Mouse (Mus musculus) ZHBTc4 (cell line): ENCODE data around the gene Tmprss7.

Experiments used
- DNase-seq: peaks from one replicate; pipeline ENCODE4 v3.0.0-alpha.2; 2011; ENCODE audit warnings: low read depth, low spot score

The Tmprss7 gene

GRCm38 (mm10) chr16:45686833-45687232, 6.6 kb downstream of the Tmprss7 start:
- no peak for DNase-seq

- no peak for DNase-seq
Measured at GRCm38 (mm10) chr16:45685295-45685694, 8.2 kb downstream of the Tmprss7 start.

- DNase-seq, result peak; percentile 62
Measured at GRCm38 (mm10) chr16:45684815-45685214, 8.6 kb downstream of the Tmprss7 start.

- DNase-seq, result peak; percentile 34
Measured at GRCm38 (mm10) chr16:45676462-45676861, 17.0 kb downstream of the Tmprss7 start.

DNA sequence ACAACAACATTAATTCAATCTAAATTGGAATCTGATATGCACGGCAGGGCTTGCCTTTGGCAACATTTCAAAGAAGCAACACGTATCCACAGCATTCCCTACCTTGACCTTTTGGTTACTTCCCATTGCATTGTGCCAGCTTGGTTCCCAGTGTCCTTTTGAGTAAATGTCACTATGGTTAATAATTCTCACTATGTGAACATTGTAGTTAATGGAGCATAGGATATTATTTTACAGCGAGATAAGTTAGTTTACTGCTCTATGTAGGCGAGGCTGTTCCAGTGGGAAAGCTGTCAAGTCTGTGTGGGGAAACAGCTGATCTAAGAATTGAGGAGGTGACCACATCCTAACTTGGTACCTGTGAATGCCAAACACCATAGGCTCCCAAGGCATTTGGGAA, 23.5 kb downstream of the Tmprss7 start:
- no peak for DNase-seq

- no peak for DNase-seq
Measured at GRCm38 (mm10) chr16:45668178-45668577, 25.3 kb downstream of the Tmprss7 start.

- DNase-seq, result no peak
Measured at GRCm38 (mm10) chr16:45666136-45666535, 27.3 kb downstream of the Tmprss7 start.

DNA sequence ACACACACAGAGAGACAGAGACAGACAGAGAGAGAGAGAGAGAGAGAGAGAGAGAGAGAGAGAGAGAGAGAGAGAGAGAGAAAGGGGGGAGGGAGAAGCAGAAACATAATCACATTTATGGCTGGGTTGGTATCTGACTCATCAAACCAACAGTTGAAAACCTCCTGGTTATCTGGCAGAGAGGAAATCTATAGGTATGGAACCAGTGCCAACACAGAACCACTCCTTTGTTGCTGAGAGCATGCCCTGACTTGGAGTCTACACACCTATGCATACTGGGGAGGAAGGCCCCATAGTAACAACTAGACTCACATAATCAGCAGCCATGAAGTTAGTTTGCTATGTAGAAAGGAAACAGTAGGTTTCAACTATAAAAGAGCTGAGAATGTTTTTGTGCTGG, 31.1 kb downstream of the Tmprss7 start:
- no peak for DNase-seq

- no peak for DNase-seq
Measured at GRCm38 (mm10) chr16:45659596-45659995, 33.9 kb downstream of the Tmprss7 start.

GRCm38 (mm10) chr16:45658248-45658647, 35.2 kb downstream of the Tmprss7 start:
- no peak for DNase-seq

DNA sequence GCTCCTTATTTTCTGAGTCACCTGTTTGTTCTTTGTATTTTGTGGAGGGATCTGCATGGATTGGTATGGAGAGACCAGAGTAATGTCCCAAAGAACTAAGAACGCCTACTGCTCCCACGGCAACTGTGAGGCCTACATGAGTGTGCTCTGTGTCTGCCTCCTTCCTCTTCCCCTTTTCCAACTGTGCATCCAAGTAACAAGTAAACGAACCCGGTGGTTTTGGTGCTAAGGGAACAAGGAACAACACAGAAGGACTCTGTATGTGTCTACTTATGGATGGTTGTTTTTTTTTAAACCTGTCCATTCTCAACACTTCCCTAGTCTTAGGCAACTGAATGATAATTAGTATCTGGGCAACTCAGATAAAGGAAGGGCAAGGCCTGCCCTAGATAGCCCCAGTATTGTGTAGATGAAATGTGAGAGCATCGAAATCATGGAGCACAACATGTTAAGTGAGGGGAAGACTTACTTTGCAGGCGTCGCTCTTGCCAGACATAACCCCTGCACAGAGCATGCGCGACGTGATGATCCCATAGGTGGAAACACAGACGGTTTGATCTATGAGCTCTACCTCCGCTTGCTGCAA, 35.8 kb downstream of the Tmprss7 start:
- DNase-seq, result no peak

DNA sequence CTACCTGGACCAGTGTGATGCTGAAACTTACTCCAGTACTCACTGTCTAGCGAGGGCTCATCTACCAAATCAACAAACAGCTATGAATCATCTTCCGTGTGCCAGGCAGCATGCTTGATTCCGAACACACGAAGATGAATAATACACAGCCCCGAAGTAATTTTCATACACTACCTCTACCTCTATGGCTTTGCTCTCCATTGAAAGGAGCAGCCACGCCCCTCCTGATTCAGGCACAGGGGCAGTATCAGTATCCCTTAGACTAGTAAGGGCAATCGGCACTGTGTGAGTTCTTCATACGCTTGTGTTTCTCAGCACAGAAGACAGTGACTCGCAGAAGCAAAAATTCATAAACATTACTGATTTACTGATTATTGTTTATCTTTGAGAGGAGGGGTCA, 39.0 kb downstream of the Tmprss7 start:
- DNase-seq, result no peak

DNA sequence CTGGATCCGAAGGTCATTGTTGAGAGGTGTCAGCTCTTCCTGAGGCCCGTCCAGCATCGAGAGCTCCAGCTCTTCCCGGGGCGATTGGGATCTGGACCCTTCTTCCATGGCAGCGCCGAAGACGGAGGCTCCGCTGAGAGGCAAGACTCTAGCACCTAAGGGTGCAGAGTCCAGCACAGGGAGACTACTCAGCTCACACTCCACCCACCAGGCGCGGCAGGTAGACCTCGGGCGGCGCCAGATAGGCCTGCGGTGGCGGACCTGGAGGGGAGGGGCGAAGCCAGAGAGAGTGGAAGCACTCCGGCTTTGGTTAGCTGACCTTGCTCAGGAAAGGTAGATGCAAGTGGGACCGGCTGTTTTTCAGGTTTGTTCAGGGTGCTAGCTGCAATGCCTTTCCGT, 39.5 kb downstream of the Tmprss7 start, which contains the start of gene BC016579:
TSS of gene BC016579 (minus strand) at position 135 of the 399 bp plus-strand sequence.
- DNase-seq, result peak; percentile 51

DNA sequence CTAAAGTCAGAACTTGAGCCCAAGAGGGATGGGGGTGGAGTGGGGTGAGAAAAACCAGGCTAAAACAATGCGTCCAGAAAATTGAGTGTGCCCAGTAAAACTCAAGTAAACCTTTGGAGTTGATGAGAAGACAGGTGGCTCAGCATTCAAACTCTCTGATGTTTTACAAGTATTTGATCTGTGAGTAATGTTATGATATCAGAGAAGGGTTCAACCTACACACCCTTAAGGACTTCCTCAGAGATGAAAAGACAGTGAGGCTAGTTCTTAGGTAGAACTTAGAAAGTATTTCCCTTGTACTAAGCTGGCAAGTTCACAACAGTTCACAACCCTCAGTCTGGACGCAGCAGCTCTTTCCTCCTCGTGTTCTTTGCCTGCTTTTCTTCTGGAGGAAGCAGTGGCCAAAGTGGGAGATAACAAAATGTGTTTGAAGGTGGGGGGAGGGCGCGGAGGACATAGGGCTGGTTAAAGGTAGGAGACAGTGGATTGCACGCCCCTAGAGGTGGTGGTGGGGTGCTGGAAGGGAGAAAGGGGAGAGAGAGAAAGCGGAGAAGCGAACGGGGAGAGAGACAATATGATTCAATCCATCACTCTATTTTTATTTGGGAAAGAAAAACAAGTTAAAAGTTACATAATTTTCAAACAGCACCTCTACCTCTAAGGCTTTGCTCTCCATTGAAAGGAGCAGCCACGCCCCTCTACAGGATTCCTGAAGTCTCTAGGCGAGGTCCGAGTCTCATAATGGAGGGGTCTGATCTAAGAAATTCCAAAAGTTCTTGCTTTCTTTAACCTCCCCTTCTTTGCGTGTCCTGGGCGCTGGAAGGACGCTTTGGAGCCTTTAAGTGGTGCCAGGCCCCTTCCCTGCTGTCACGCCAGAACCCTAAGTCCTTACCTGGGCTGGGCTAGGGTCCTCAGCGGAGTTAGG, 40.2 kb downstream of the Tmprss7 start:
- DNase-seq, result peak; percentile 54

DNA sequence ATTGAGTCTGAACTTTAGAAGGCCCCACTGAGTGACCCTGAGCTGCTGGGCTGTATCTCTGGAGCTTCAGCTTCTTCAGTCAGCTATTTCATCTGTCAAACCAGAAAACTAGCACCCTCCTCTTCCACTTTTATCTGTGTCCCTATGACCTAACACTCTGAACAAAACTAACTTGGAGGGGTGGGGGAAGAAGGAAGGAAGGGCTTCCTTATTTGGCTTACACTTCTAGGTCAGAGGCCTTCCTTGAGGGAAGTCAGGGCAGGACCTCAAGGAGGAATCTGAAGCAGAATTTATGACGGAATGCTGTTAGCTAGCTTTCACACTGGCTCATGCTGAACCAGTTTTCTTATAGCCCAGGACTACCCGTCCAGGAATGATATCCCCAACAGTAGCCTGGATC, 42.0 kb downstream of the Tmprss7 start:
- no peak for DNase-seq

DNA sequence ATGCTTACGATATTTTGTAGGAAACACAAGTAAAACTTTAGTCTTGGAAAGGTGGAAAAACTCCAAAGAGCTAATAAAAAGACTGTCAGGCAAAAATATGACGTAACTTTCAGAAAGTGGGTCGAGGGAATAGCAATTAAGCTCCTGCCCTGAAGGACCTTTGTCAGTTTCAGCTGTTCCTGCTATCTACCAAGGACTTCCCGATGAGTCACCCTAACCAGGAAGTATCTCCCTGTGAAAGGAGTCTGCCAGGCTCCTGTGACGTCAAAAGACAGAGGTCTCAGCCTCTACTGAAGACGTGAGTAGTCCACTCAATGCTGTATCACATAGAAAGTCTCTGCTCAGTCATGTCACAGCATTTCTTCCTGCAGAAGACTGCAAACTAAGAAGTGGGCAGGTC, 49.1 kb downstream of the Tmprss7 start:
- no peak for DNase-seq

DNA sequence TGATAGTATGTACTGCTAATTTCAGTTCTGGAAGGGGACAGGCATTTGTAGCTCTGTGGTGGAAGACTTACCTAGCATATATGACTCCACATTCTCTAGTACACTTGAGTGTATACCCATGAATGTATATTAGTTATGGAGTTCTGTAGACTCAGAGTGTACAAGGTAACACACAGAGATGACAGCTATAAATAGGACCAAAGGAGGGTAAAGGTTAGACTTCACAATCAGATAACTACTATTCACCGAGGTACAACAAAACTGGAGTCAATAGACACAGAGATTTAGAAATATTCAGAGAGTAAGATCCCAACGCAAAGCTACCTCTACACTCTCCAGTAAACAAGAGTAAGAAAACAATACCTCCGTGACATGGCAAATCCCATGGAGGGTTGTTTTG, 49.5 kb downstream of the Tmprss7 start:
- no peak for DNase-seq

- DNase-seq, result no peak
Measured at GRCm38 (mm10) chr16:45641301-45641700, 52.2 kb downstream of the Tmprss7 start.

GRCm38 (mm10) chr16:45640070-45640762, 53.2 kb downstream of the Tmprss7 start:
- DNase-seq, result no peak

- DNase-seq, result no peak
Measured at GRCm38 (mm10) chr16:45635826-45636225, 57.6 kb downstream of the Tmprss7 start.

DNA sequence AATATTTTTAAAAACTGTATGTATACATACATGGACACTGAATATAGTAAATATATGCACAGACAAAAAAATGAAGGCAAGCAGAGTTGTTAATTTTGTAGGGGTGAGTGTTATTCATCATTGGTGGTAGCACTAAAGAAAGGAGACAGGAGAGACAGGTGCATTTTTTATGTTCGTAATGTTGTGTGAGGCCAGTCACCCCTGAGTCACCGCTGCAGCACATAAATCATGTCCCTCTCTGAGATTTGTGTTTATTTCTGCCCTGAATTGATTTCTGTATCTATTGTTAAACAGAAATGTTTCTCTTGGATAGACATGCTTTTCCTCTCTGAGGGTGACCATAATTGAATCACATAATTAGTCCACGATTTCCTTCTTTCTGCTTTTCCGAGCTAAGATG, 61.0 kb downstream of the Tmprss7 start:
- DNase-seq, result no peak

- DNase-seq, result peak; percentile 66
Measured at GRCm38 (mm10) chr16:45630347-45630960, 63.0 kb downstream of the Tmprss7 start.
